Mouse (Mus musculus) hindbrain, embryonic 10.5 days (tissue): Measurements from ENCODE around the gene Tk1. TPM values are rescaled to one million over a fixed set of nuclear protein-coding genes. Genes with fewer than 3 reads are reported as not detected.

Source experiments
- polyA plus RNA-seq: library from polyadenylated mRNA; unstranded; fragments of >200 nt; fragmentation: Nextera tagmentation; extraction: Ambion mirVana; gene quantifications from 2 replicates; pipeline ENCODE4 v1.2.1, GENCODE M21; 2016

Gene Tk1
- polyA plus RNA-seq, 1 experiment from 2014 or later, result 106 TPM

Other genes starting within 250 kb of the Tk1 start
- 11.1 and 14.4 TPM in 2 replicates for gene Tnrc6c, start 171.8 kb downstream of the Tk1 start, polyA plus RNA-seq
- 1.5 TPM in 2 replicates for gene Tmc8, start 44.0 kb downstream of the Tk1 start, polyA plus RNA-seq
- 13.3 and 17.9 TPM in 2 replicates for gene Tmc6, start 43.9 kb downstream of the Tk1 start, polyA plus RNA-seq
- 1.2 and 2.2 TPM in 2 replicates for gene 6030468B19Rik, start 28.4 kb downstream of the Tk1 start, polyA plus RNA-seq
- 0.30 and 0.31 TPM in 2 replicates for gene Gm20708, start 16.4 kb downstream of the Tk1 start, polyA plus RNA-seq
- gene Syngr2, start 16.4 kb downstream of the Tk1 start, polyA plus RNA-seq, result 33.7 and 42.3 TPM in 2 replicates
- 3.8 and 4.0 TPM in 2 replicates for gene Afmid, start 168 bp downstream of the Tk1 start, polyA plus RNA-seq
- 338 and 392 TPM in 2 replicates for gene Birc5, start 23.2 kb upstream of the Tk1 start, polyA plus RNA-seq
- gene Tmem235, start 34.7 kb upstream of the Tk1 start, polyA plus RNA-seq, result not detected in 2 replicates
- gene Tha1, start 47.4 kb upstream of the Tk1 start, polyA plus RNA-seq, result 3.5 and 3.8 TPM in 2 replicates
- 12.5 and 14.2 TPM in 2 replicates for gene Socs3, start 144.0 kb upstream of the Tk1 start, polyA plus RNA-seq
- 46.2 and 51.9 TPM in 2 replicates for gene Pgs1, start 160.2 kb upstream of the Tk1 start, polyA plus RNA-seq